Mouse (Mus musculus): ENCODE results near the gene Dnm3. TPM values are rescaled to one million over a fixed set of nuclear protein-coding genes. Genes with fewer than 3 reads are reported as not detected.

Gene Dnm3
- polyA plus RNA-seq, 1 experiment from 2014 or later: 47.8 TPM

GRCm38 (mm10) chr1:162186470-162187351 is 291.1 kb downstream of the Dnm3 start:
- Histone ChIP-seq H3K4me2 (no peak overlapping the region), H3K4me1 (replicated peaks) (peaks cover 34% of the 10 kb centered on the region), H3K4me3 (no peak overlapping the region), H3K9me3 (no peaks in the 10 kb centered on the region), H3K27ac (peak overlapping the region; percentile 72; the same call in 1 of the 2 replicates), H3K36me3 (no peaks in the 10 kb centered on the region), H3K27me3 (no peaks in the 10 kb centered on the region), H3K9ac (no peak overlapping the region)
- no peak for ATAC-seq (ENCODE audit: low FRiP score)
- WGBS: 69% methylated on average over 7 of the region's 7 CpGs

DNA sequence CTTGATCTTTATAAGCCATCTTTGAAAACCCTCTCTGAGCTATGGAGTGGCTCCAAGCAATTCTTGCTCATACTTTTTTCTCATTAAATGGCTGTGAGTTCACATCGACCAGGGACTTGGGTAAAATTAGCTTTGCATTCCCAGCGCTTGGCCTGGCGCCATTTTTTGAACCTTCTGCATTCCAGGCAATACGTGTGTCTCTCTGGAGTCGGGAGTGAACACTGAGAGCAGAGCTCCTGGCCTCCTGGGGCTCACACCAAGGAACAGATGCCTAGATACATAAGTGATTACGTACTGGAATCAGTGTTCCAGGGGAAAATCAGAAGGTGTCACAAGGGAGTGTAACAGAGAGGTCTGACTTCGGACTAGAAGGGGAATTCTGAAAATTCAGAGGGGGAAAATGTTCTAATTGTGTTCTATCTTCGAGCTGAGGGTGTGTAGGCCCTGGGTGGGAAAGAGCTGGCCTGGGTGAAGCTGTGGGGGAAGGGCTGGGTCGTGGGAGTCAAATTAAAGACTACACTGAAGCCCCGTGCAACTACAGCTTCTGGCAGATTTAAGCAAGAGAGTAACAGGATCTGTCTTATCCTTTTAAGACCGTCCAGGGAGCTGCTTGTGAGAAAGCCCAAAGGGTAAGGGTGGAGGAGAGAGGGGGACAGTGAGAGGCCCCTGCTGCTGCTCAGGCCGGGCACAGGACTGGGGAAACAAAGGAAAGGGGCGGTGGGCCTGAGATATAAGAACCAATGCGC is 293.7 kb downstream of the Dnm3 start:
- Histone ChIP-seq H3K4me2 (no peak overlapping the region), H3K9me3 (no peaks in the 10 kb centered on the region), H3K4me1 (replicated peaks) (peaks cover 38% of the 10 kb centered on the region), H3K9ac (no peak overlapping the region), H3K4me3 (no peak overlapping the region), H3K36me3 (no peaks in the 10 kb centered on the region), H3K27me3 (no peaks in the 10 kb centered on the region), H3K27ac (peak overlapping the region; percentile 69)
- ATAC-seq (ENCODE audit: low FRiP score): 0 out of 2 replicates have a peak, but pooled peaks have one; percentile 29
- 46% methylated on average over 14 of the region's 14 CpGs for WGBS

GRCm38 (mm10) chr1:162183438-162183837 is 294.4 kb downstream of the Dnm3 start:
- Histone ChIP-seq H3K4me1 (replicated peaks) (peaks cover 38% of the 10 kb centered on the region), H3K4me3 (no peak overlapping the region), H3K9me3 (no peaks in the 10 kb centered on the region), H3K27me3 (no peaks in the 10 kb centered on the region), H3K27ac (peak overlapping the region; percentile 14; the same call in 1 of the 2 replicates), H3K9ac (no peak overlapping the region), H3K36me3 (no peaks in the 10 kb centered on the region), H3K4me2 (no peak overlapping the region)
- 64% methylated on average over 3 of the region's 3 CpGs for WGBS
- no peak for ATAC-seq (ENCODE audit: low FRiP score)

DNA sequence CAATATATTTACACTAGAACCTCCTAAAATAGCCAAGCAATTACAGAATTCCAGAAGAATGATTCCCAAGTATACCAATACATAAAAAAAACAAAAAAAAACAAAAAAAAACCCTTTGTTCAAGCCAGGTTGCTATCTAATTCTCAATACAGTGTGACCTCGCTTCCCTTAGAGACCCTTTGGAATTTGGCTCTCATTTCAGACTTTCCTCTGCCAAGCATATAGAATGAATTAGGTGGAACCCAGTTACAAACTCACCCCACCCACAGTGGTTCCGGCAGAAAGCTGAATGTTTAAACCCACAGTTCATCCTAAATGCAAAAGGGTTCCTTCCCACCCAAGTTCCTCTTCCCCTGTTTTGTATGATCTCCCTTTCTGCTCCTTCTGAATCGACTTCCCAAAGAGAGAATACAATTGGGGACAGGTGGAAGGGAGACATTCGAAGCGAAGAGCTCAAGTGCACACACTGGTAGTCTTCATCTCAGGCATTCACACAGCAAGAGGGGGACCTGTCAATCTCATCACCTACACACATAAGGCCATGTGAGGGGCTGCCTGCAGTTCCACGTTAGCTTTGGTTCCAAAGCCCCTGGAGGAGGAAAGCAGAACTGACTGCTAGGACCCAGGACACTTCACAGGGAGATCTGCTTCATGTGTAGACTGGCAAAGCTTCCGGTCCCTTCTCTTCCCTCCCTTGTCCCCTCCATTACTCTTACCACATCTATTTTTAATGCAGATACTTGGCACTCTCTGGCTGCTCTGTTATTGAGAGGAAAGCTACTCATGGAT is 296.5 kb downstream of the Dnm3 start:
- Histone ChIP-seq H3K27ac (no peak overlapping the region), H3K9ac (no peak overlapping the region), H3K9me3 (no peaks in the 10 kb centered on the region), H3K4me3 (no peak overlapping the region), H3K4me1 (replicated peaks) (peaks cover 24% of the 10 kb centered on the region), H3K4me2 (no peak overlapping the region), H3K36me3 (no peaks in the 10 kb centered on the region), H3K27me3 (no peaks in the 10 kb centered on the region)
- WGBS: 72% methylated on average over 7 of the region's 7 CpGs
- ATAC-seq (ENCODE audit: low FRiP score): no peak

GRCm38 (mm10) chr1:162180451-162180850 is 297.4 kb downstream of the Dnm3 start:
- no peak overlapping the region for H3K27ac ChIP-seq
- peaks cover 24% of the 10 kb centered on the region for H3K4me1 ChIP-seq (replicated peaks)
- 79% methylated on average over 7 of the region's 7 CpGs for WGBS
- H3K9ac ChIP-seq: no peak overlapping the region
- no peak overlapping the region for H3K4me2 ChIP-seq
- H3K9me3 ChIP-seq: no peaks in the 10 kb centered on the region
- no peaks in the 10 kb centered on the region for H3K27me3 ChIP-seq
- H3K36me3 ChIP-seq: no peaks in the 10 kb centered on the region
- H3K4me3 ChIP-seq: no peak overlapping the region
- ATAC-seq (ENCODE audit: low FRiP score): no peak

DNA sequence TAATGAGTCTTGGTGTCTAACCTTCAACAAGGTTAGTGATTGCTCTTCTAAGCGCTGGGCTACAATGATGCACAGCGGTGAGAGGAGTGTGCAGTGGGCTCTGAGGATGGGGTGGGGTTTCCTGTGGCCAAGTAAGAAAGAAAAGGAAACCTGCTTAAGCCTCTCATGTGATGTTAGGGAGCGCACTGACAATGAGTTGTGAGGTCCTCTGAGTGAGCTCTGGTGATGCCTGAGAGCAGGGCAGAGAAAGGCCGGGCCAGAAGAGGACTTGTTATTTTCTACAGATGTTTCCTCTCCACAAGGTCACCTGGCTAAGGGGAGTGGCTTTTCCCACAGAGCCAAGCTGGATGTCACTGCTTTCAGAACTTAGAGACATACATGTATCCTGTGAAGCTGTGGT is 298.4 kb downstream of the Dnm3 start:
- H3K4me1 ChIP-seq (replicated peaks): peaks cover 21% of the 10 kb centered on the region
- 91% methylated on average over 4 of the region's 4 CpGs for WGBS
- H3K9ac ChIP-seq: no peak overlapping the region
- no peaks in the 10 kb centered on the region for H3K36me3 ChIP-seq
- H3K27ac ChIP-seq: no peak overlapping the region
- ATAC-seq (ENCODE audit: low FRiP score): no peak
- H3K9me3 ChIP-seq: no peaks in the 10 kb centered on the region
- H3K27me3 ChIP-seq: no peaks in the 10 kb centered on the region
- H3K4me2 ChIP-seq: no peak overlapping the region
- no peak overlapping the region for H3K4me3 ChIP-seq

GRCm38 (mm10) chr1:162172806-162173205 is 305.0 kb downstream of the Dnm3 start:
- H3K4me3 ChIP-seq: no peak overlapping the region
- no peaks in the 10 kb centered on the region for H3K27me3 ChIP-seq
- no peak overlapping the region for H3K9ac ChIP-seq
- no peak overlapping the region for H3K27ac ChIP-seq
- 72% methylated on average over 6 of the region's 6 CpGs for WGBS
- H3K36me3 ChIP-seq: no peaks in the 10 kb centered on the region
- no peaks in the 10 kb centered on the region for H3K9me3 ChIP-seq
- H3K4me2 ChIP-seq: no peak overlapping the region
- ATAC-seq (ENCODE audit: low FRiP score): no peak
- H3K4me1 ChIP-seq (replicated peaks): no peaks in the 10 kb centered on the region

DNA sequence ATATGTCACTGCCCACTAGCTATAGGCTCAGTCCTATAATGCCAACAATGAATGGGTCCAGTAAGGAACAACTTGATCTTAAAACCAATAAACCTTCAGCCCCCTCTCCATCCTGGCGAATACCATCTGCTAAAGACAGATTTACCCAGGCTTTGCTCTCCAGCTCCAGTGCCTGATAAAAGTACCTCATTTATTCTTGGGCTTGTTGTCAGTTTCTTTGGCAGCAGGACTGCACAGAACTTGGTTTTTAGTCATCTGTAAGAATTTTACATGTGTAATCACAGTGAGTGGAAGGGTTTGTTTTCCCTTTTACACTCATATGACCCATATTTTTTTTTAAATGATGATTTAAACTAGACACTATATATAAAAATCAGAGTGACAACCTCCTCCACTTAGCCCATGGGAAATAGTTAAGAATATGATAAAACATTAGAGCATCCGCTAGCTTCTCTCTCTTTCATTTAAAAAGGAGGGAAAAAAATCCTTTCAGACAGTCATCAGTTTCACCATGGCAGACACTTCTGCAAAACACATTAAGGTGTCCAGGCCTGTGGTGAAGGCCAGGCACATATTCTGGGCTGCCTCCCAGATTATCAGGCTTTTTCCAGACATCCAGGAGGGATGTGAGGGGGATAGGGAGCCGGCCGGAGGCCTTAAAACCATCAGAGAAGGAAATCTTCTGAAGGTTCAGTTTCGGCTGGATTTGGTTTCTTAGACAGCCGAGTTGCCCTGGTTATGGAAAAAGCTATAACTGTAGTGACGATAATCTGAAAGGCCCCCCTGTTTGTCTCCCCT is 313.9 kb downstream of the Dnm3 start:
- no peaks in the 10 kb centered on the region for H3K9me3 ChIP-seq
- no peaks in the 10 kb centered on the region for H3K4me1 ChIP-seq (replicated peaks)
- no peak overlapping the region for H3K4me2 ChIP-seq
- no peak overlapping the region for H3K9ac ChIP-seq
- no peak for ATAC-seq (ENCODE audit: low FRiP score)
- WGBS: 86% methylated on average over 7 of the region's 7 CpGs
- H3K27me3 ChIP-seq: no peaks in the 10 kb centered on the region
- no peak overlapping the region for H3K27ac ChIP-seq
- H3K36me3 ChIP-seq: no peaks in the 10 kb centered on the region
- no peak overlapping the region for H3K4me3 ChIP-seq

GRCm38 (mm10) chr1:162162677-162163076 is 315.2 kb downstream of the Dnm3 start:
- Histone ChIP-seq H3K27ac (no peak overlapping the region), H3K36me3 (no peaks in the 10 kb centered on the region), H3K27me3 (no peaks in the 10 kb centered on the region), H3K9ac (no peak overlapping the region), H3K4me3 (no peak overlapping the region), H3K4me1 (replicated peaks) (no peaks in the 10 kb centered on the region), H3K4me2 (no peak overlapping the region), H3K9me3 (no peaks in the 10 kb centered on the region)
- no peak for ATAC-seq (ENCODE audit: low FRiP score)
- 84% methylated on average over 7 of the region's 7 CpGs for WGBS

DNA sequence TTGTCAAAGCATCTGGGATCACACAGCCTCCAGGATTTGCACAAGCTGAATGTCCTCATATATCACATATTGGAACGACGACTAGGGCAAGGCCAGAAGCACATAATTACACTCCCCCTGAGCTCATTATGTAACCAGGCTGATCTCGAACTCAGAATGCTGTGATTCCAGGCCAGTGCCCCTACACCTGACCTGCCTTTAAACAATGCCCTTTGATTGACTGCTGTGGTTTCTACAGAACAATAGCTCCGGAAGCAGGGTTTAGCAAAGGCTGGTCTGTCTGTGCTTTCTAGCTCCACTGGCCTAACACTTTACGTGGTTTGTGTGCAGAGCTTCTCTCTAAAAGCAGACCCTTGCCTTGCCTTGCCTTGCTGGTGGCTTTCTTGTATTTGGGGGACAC is 315.6 kb downstream of the Dnm3 start:
- no peaks in the 10 kb centered on the region for H3K27me3 ChIP-seq
- no peak overlapping the region for H3K4me2 ChIP-seq
- no peak overlapping the region for H3K27ac ChIP-seq
- no peak overlapping the region for H3K4me3 ChIP-seq
- no peaks in the 10 kb centered on the region for H3K36me3 ChIP-seq
- 34% methylated on average over 5 of the region's 5 CpGs for WGBS
- ATAC-seq (ENCODE audit: low FRiP score): no peak
- H3K4me1 ChIP-seq (replicated peaks): no peaks in the 10 kb centered on the region
- no peaks in the 10 kb centered on the region for H3K9me3 ChIP-seq
- no peak overlapping the region for H3K9ac ChIP-seq

- Histone ChIP-seq H3K4me1 (replicated peaks) (no peaks in the 10 kb centered on the region), H3K4me3 (no peak overlapping the region), H3K4me2 (no peak overlapping the region), H3K27ac (no peak overlapping the region), H3K36me3 (no peaks in the 10 kb centered on the region), H3K9me3 (no peaks in the 10 kb centered on the region), H3K27me3 (no peaks in the 10 kb centered on the region), H3K9ac (no peak overlapping the region)
- ATAC-seq (ENCODE audit: low FRiP score): no peak
- WGBS: 76% methylated on average over 1 of the region's 1 CpGs
These were observed 317.1 kb downstream of the Dnm3 start for GRCm38 (mm10) chr1:162160718-162161117.
